Mouse (Mus musculus) stomach, postnatal 0 days (tissue): ENCODE results near the gene Pknox2.

Source experiments
- CTCF ChIP-seq: IDR thresholded peaks from 2 replicates; pipeline ENCODE4 v1.5.1; 2016; ENCODE audit warnings: antibody characterized with exemption, low read depth, mild to moderate bottlenecking, moderate library complexity
- EP300 ChIP-seq: optimal IDR thresholded peaks from 2 replicates; pipeline ENCODE3; 2016; ENCODE audit warnings: antibody characterized with exemption

DNA sequence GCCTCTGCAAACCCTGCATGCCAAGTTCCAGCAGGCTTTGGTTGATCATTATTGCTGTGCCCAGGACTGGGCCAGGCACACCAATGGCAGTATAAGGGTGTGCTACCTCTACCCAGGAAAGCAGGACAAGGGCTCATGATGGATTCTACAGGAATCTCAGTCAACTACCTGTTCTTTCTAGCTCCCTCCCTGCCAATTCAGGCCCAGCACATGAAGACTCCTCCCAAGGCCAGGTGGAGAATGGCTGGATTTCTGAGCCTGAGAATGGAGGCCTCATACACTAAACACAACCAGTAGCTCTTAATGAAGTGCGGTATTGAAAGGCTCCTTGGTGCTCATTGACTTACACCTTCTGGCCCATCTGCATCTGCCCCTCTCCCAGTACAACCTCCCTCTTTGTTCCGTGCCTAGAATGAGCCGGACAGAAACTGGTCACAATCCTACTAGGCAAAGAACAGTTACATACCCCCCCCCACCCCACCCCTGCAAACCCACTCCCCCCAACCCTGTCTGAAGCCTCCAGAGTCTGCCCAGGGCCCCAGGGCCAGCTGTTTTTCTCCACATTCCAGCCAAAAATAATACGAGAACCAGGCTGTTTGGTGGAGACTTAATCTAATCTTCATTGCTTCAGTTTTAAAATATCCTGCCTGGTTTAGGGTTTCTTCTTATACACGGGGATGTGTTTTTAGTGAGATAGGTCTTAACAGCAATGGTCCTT lies 6.6 kb downstream of the Pknox2 start:
- TF ChIP-seq CTCF (no peak), EP300 (no peak)
